Mouse (Mus musculus) CD8-positive naive resting alpha-beta T cell, adult 2 months (primary cell): ENCODE data around the gene Uba2.
A peak's percentile ranks its signal among the peaks of the same experiment; 100 is the strongest.
"Not testable (repeated sequence)": the region's sequence is repeated elsewhere in the genome, so short reads cannot be mapped to it uniquely, and the experiment has no call there.

Experiments
- DNase-seq, 2 experiments: peaks; one replicate each; pipeline ENCODE4 v3.0.0; 2022; ENCODE audit warnings: low read depth in 2 of 2, low spot score in 2 of 2

Gene Uba2

GRCm38 (mm10) chr7:34169454-34169853 lies at the start of gene Uba2:
TSS of gene Uba2 (minus strand) at chr7:34169599.
- DNase-seq, result no peak

GRCm38 (mm10) chr7:34218496-34218895 lies 49.1 kb upstream of the Uba2 start:
- DNase-seq, result no peak

GRCm38 (mm10) chr7:34216474-34216873 lies 47.1 kb upstream of the Uba2 start:
- no peak for DNase-seq

GRCm38 (mm10) chr7:34215481-34215880 lies 46.1 kb upstream of the Uba2 start:
- no peak for DNase-seq

GRCm38 (mm10) chr7:34214644-34215043 lies 45.2 kb upstream of the Uba2 start:
- no peak for DNase-seq

- no peak for DNase-seq
Measured at GRCm38 (mm10) chr7:34213281-34213680, 43.9 kb upstream of the Uba2 start.

GRCm38 (mm10) chr7:34208027-34208745 lies 38.8 kb upstream of the Uba2 start:
- DNase-seq, result no peak

- no peak for DNase-seq
Measured at GRCm38 (mm10) chr7:34206331-34206730, 36.9 kb upstream of the Uba2 start.

- not testable (repeated sequence) for DNase-seq
Measured at GRCm38 (mm10) chr7:34202147-34202546, 32.7 kb upstream of the Uba2 start.

GRCm38 (mm10) chr7:34200829-34201228 lies 31.4 kb upstream of the Uba2 start:
- DNase-seq, result no peak

- peak; percentile 21 to 49 for DNase-seq
Measured at GRCm38 (mm10) chr7:34198346-34198745, 28.9 kb upstream of the Uba2 start.

GRCm38 (mm10) chr7:34196132-34197128 lies 27.0 kb upstream of the Uba2 start, which contains the start of gene Pdcd2l:
TSS of gene Pdcd2l (minus strand) at chr7:34196661.
- DNase-seq, result peak; percentile 89 to 90

GRCm38 (mm10) chr7:34195632-34196031 lies 26.2 kb upstream of the Uba2 start:
- no peak for DNase-seq

GRCm38 (mm10) chr7:34192825-34193224 lies 23.4 kb upstream of the Uba2 start:
- DNase-seq, result no peak

- DNase-seq, result no peak
Measured at GRCm38 (mm10) chr7:34189376-34189989, 20.1 kb upstream of the Uba2 start.

GRCm38 (mm10) chr7:34183794-34184193 lies 14.4 kb upstream of the Uba2 start:
- DNase-seq, result no peak

GRCm38 (mm10) chr7:34183356-34183755 lies 14.0 kb upstream of the Uba2 start:
- DNase-seq, result no peak

- DNase-seq, result not testable (repeated sequence)
Measured at GRCm38 (mm10) chr7:34176241-34176640, 6.8 kb upstream of the Uba2 start.

- DNase-seq, result no peak
Measured at GRCm38 (mm10) chr7:34172251-34172650, 2.9 kb upstream of the Uba2 start.

GRCm38 (mm10) chr7:34168470-34169251 lies 738 bp downstream of the Uba2 start:
- peak; percentile 79 to 88 for DNase-seq
